Mouse (Mus musculus) limb, embryonic 14.5 days (tissue): Measurements from ENCODE around the gene Tmbim7. TPM values are rescaled to one million over a fixed set of nuclear protein-coding genes. Genes with fewer than 3 reads are reported as not detected.

Experiments
- ATAC-seq: fragments of 200-750 bp; cut with Nextera tagmentation; 2 replicates; pipeline ENCODE4 v1.8.0; 2017; ENCODE audit warnings: low read depth, moderate number of reproducible peaks, moderate TSS enrichment; ENCODE audit not compliant: low FRiP score
- DNase-seq: peaks from one replicate; pipeline ENCODE4 v3.0.0-alpha.2; 2015; ENCODE audit warnings: low spot score
- H3K27ac ChIP-seq: fragments of 300-500 bp; sonication (generic); replicated peaks from 2 replicates; pipeline ENCODE4 v1.5.1; 2014; ENCODE audit warnings: low read depth, mild to moderate bottlenecking, low read length, moderate library complexity, mixed read lengths
- H3K27me3 ChIP-seq: fragments of 300-500 bp; sonication (generic); 2 replicates; pipeline ENCODE4 v1.6.1; 2014; ENCODE audit warnings: low read length, mixed read lengths; ENCODE audit not compliant: control insufficient read depth, insufficient read depth
- H3K36me3 ChIP-seq: fragments of 300-500 bp; sonication (generic); 2 replicates; pipeline ENCODE4 v1.6.1; 2014; ENCODE audit warnings: mild to moderate bottlenecking, low read length, moderate library complexity, mixed read lengths; ENCODE audit not compliant: control insufficient read depth, insufficient read depth
- H3K4me1 ChIP-seq: fragments of 300-500 bp; sonication (generic); 2 replicates; pipeline ENCODE4 v1.6.1; 2014; ENCODE audit warnings: antibody characterized with exemption, low read length, mixed read lengths; ENCODE audit not compliant: control insufficient read depth, insufficient read depth
- H3K4me2 ChIP-seq: fragments of 300-500 bp; sonication (generic); replicated peaks from 2 replicates; pipeline ENCODE4 v1.6.1; 2014; ENCODE audit warnings: low read depth, mild to moderate bottlenecking, low read length, moderate library complexity; ENCODE audit not compliant: severe bottlenecking
- H3K4me3 ChIP-seq: fragments of 300-500 bp; sonication (generic); replicated peaks from 2 replicates; pipeline ENCODE4 v1.5.1; 2014; ENCODE audit warnings: low read length
- H3K9ac ChIP-seq: fragments of 300-500 bp; sonication (generic); 2 replicates; pipeline ENCODE4 v1.6.1; 2014; ENCODE audit warnings: mild to moderate bottlenecking, low read depth, low read length, moderate library complexity; ENCODE audit not compliant: severe bottlenecking
- H3K9me3 ChIP-seq: fragments of 300-500 bp; sonication (generic); 2 replicates; pipeline ENCODE4 v1.6.1; 2016; ENCODE audit warnings: low read length; ENCODE audit not compliant: control insufficient read depth
- POLR2A ChIP-seq: fragments of 200-500 bp; IDR thresholded peaks from 2 replicates; pipeline ENCODE4 v1.8.0; 2012; ENCODE audit warnings: inconsistent platforms, mild to moderate bottlenecking, moderate library complexity, borderline replicate concordance; ENCODE audit not compliant: insufficient read depth, insufficient read length; ENCODE audit errors: extremely low read depth
- WGBS: fragments of 180-500 bp; shearing (Covaris S2); extraction: QIAGEN DNeasy Blood & Tissue Kit; methylation state at CpG from one replicate; pipeline ENCODE4 v1.1.7; 2014; 5-methylcytosine and 5-hydroxymethylcytosine counted together
- polyA plus RNA-seq, 2 experiments: library from polyadenylated mRNA; depleted of rRNA in 1 of 2; stranded (reverse) in 1 of 2; unstranded in 1 of 2; fragments of >200 nt; fragmentation: Nextera tagmentation in 1 of 2; extraction: Ambion mirVana in 1 of 2; gene quantifications; 2 replicates each; pipeline versions ENCODE4 v1.2.1 to v1.2.3; 2012 to 2014

The Tmbim7 gene
- polyA plus RNA-seq, 2 experiments, result 0.19 TPM; not detected in 1

GRCm38 (mm10) chr5:3631512-3632271 is 19.3 kb upstream of the Tmbim7 start:
- H3K4me2 ChIP-seq, result no peak overlapping the region

DNA sequence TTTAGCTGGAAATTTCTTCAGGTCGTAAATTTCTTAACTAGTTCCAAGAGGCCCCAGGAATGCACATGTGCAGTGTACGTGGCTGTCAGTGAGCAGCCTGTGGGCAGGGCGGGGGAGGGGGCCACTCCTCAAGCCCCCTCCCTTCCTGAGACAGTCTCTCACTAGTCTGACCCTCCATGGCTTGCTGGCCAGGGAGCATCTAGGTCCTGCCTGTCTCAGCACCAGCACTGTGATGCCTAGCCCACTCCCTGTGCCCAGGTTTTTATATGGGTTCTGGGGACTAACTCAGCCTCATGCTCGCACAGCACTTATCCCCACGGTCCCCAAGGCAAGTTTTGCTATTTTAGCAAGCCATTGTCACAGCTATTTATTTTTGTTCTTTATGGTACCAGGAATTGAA is 18.7 kb upstream of the Tmbim7 start:
- Histone ChIP-seq H3K4me3 (no peak overlapping the region), H3K36me3 (peaks cover 23% of the 10 kb centered on the region), H3K27me3 (no peaks in the 10 kb centered on the region), H3K9ac (no peak overlapping the region), H3K4me2 (no peak overlapping the region), H3K27ac (no peak overlapping the region), H3K4me1 (peaks cover 4% of the 10 kb centered on the region; the same call in 1 of the 2 replicates), H3K9me3 (no peaks in the 10 kb centered on the region)
- DNase-seq (no peak), ATAC-seq (no peak)
- TF ChIP-seq POLR2A, result no peak
- 46% methylated on average over 5 of the region's 5 CpGs for WGBS

More at GRCm38 (mm10) chr5:3631512-3632271, 19.3 kb upstream of the Tmbim7 start:
- ATAC-seq (no peak), DNase-seq (no peak)
- no peak for TF ChIP-seq POLR2A
- no peaks in the 10 kb centered on the region for H3K9me3 ChIP-seq
- WGBS, result 47% methylated on average over 16 of the region's 16 CpGs
- H3K4me3 ChIP-seq, result no peak overlapping the region
- no peaks in the 10 kb centered on the region for H3K27me3 ChIP-seq
- no peak overlapping the region for H3K27ac ChIP-seq
- H3K9ac ChIP-seq, result no peak overlapping the region
- peaks cover 4% of the 10 kb centered on the region; the same call in 1 of the 2 replicates for H3K4me1 ChIP-seq
- H3K36me3 ChIP-seq, result peaks cover 23% of the 10 kb centered on the region

DNA sequence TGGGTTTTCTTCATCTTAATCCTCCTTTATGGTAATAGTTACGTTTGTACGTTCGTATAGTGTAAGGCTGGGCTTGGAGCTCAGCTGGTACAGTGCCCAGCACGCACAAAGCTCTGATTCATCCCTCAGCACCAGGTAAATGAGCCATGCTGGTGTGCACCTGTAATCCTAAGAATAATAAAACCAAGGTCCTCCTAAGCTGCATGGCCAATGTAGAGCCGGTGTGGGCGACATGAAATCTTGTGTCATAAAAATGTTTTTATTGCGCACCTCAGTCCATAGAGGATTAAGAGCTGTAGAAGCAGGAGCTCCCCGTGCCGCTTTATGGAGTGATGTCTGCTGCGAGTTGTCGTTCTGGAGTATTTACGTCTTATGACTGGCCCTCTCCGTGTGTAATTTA is 17.7 kb upstream of the Tmbim7 start:
- ATAC-seq, result no peak
- H3K4me1 ChIP-seq, result peaks cover 4% of the 10 kb centered on the region; the same call in 1 of the 2 replicates
- no peak overlapping the region for H3K4me2 ChIP-seq
- no peak for DNase-seq
- no peak overlapping the region for H3K9ac ChIP-seq
- H3K36me3 ChIP-seq, result peaks cover 23% of the 10 kb centered on the region
- H3K9me3 ChIP-seq, result no peaks in the 10 kb centered on the region
- H3K27me3 ChIP-seq, result no peaks in the 10 kb centered on the region
- 66% methylated on average over 13 of the region's 13 CpGs for WGBS
- H3K27ac ChIP-seq, result no peak overlapping the region
- TF ChIP-seq POLR2A, result no peak
- no peak overlapping the region for H3K4me3 ChIP-seq

DNA sequence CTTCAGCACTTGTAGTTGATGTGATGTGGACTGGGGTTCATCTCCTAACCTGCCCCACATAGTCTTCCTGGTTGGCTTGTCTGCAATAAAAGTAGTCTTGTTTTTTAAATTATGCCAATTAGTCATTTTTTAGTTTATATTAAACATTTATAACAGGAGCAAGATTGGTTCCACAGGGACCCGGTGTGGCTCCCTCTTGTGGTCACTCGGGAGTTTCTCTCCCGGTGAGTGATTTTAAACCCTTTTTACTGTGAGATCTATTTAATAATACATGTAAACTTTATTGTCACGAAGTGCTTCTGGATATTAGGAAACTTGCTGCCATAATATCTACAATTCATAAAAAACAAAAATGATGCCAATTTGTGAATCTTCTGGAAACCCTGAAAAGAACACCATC is 17.0 kb upstream of the Tmbim7 start:
- no peak overlapping the region for H3K9ac ChIP-seq
- H3K4me1 ChIP-seq, result peaks cover 4% of the 10 kb centered on the region; the same call in 1 of the 2 replicates
- H3K4me2 ChIP-seq, result no peak overlapping the region
- DNase-seq (no peak), ATAC-seq (no peak)
- WGBS, result 62% methylated on average over 4 of the region's 4 CpGs
- H3K27me3 ChIP-seq, result no peaks in the 10 kb centered on the region
- H3K36me3 ChIP-seq, result peaks cover 23% of the 10 kb centered on the region
- H3K4me3 ChIP-seq, result no peak overlapping the region
- no peaks in the 10 kb centered on the region for H3K9me3 ChIP-seq
- no peak overlapping the region for H3K27ac ChIP-seq
- no peak for TF ChIP-seq POLR2A

DNA sequence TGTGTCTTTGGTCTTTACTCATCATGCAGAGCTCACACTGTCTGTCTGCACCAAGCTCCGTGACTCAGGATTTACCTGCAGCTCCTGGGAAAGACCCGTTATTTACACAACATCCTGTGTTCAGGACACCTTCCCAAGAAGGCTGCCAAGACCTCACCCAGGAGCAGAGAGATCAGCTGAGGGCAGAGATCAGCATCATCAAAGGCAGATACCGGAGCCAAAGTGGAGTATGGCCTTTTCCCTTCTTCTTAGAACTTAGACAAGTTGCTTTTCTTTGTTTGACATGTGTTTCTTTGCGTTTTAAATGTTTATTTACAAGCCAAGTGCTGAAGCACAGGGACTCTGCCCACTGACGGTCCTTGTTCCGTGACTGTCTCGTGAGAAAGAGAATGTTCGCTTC is 15.7 kb upstream of the Tmbim7 start:
- Histone ChIP-seq H3K4me2 (no peak overlapping the region), H3K36me3 (peaks cover 24% of the 10 kb centered on the region), H3K9ac (no peak overlapping the region), H3K9me3 (no peaks in the 10 kb centered on the region), H3K27ac (no peak overlapping the region), H3K4me3 (no peak overlapping the region), H3K27me3 (no peaks in the 10 kb centered on the region), H3K4me1 (peaks cover 4% of the 10 kb centered on the region; the same call in 1 of the 2 replicates)
- no peak for ATAC-seq
- 80% methylated on average over 8 of the region's 8 CpGs for WGBS
- no peak for DNase-seq
- no peak for TF ChIP-seq POLR2A
